Mouse (Mus musculus) small intestine, adult 2 months (tissue): Measurements from ENCODE around the gene Wrb.

Experiments
- CTCF ChIP-seq: fragments of 200-500 bp; IDR thresholded peaks from 2 replicates; pipeline ENCODE4 v1.5.1; 2012; ENCODE audit warnings: low read depth, mild to moderate bottlenecking, control low read depth, inconsistent platforms, low read length, moderate library complexity, mixed read lengths; ENCODE audit not compliant: insufficient replicate concordance, insufficient read length; ENCODE audit errors: extremely low read depth
- POLR2A ChIP-seq: fragments of 200-500 bp; IDR thresholded peaks from 2 replicates; pipeline ENCODE4 v1.6.1; 2012; ENCODE audit warnings: low read depth, mild to moderate bottlenecking, control low read depth, inconsistent platforms, low read length, moderate library complexity

DNA sequence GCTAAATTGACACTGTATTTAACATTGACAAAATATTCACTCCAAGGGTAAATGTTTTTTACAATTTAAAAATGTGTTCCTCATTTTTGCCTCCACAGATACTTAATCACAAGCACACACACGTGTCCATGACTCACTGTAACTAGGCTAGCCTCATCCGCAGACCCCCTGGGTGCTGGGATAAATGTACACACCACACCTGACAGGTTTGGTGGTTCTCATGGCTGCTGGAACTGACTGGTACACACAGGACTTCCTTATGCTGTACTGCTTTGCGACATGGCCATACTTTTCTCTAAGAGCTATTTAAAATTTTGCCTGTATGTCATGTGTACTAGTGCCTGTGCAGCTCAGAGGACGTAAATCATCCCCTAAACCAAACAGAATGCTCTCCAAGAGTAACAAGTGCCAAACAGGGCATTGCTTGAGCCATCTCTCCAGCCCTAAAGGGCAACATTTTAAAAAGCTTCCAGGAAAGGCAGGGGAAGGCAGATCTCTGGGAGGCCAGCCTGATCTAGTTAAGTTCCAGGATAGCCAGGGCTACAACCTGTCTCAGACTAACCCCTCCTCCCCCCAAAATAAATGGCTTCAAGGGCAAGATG is 25.1 kb upstream of the Wrb start:
- TF ChIP-seq POLR2A (no peak), CTCF (no peak)
